Mouse (Mus musculus) neural tube, embryonic 10.5 days (tissue): Measurements from ENCODE around the gene Arfgef2.

Experiments used
- DNase-seq: peaks from one replicate; pipeline ENCODE4 v3.0.0-alpha.2; 2017; ENCODE audit warnings: low spot score; ENCODE audit errors: extremely low spot score

The Arfgef2 gene

DNA sequence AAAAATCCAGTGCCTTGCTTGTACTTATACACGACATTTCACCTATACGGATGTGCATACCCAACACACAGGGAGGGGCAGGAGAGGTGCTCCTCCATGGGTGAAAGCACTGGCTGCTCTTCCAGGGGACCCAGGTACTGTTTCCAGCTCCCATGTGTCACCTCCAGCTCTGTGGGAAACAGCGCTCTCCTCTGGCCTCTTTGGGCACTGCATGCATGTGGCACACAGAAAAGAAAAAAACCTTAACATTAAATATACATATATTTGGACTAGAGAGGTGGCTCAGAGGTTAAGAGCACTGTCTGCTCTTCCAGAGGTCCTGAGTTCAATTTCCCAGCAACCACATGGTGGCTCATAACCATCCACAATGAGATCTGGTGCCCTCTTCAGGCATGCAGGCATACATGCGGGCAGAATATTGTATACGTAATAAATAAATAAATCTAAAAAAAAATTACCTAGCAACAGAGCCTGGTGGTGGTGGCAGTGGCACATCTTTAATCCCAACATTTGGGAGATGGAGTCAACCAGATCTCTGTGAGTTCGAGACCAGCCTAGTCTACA lies 98.4 kb downstream of the Arfgef2 start:
- DNase-seq = no peak

DNA sequence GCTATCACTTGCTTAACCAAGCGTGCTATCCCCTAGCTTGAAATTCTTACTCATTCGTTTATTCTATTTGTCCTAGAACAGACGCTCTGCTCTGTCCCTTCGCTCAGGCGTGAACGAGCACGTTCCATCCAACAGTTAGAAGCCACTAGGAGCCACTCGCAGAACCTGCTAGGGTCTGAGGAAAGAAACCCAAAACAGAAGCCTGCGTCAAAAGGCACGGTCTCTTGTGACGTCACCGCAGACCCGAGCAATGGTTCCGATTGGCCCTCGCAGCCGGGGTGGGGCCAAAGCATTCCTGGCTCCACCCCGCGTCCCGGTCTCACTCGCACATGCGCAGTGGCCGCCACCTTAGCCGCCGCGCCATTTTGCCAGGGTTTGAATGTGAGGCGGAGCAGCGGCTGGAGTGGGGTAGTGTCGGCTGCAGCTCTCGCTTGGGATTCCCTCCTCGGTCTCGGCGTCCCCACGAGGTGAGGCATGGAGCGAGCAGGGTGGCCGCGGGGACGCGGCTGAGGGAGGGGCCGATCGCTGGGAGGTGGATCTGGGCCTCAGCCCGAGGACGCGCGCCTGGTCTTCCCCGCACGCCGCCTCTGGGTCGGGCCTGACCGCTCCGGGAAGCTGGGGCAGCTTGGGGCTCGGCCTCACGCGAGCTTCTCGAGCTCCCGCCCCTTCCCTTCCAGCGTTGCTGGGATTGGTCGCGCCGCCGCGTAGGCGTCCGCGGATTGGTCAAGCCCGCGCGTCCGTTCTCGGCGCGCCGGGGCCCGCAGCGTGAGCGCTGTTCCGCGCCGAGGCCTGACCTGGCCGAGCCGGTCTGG lies 100.5 kb downstream of the Arfgef2 start, which contains the start of gene Cse1l:
Gene Cse1l, plus strand, starts transcription at position 330 of the 812 bp plus-strand sequence.
- DNase-seq = peak; percentile 100

GRCm38 (mm10) chr2:166906523-166907182 lies 101.3 kb downstream of the Arfgef2 start:
- peak; percentile 37 for DNase-seq

DNA sequence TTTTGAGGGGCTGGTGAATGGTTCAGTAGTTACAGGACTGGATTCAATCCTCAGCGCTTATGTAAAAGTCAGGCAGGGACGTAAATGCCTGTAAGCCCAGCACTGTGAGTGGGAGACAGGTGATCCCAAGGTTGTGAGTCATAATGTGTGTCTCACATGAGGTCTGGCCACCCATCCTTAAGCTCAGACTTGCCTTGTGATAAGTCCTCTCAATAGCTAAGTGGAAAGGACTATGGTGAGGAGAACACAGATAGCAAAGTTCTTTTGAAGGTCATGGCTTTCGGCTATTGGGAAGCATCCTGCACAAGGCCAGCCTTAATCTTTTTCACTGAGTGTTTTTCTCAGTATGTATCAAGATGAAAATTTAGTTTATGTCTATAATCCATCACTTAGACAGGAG lies 104.3 kb downstream of the Arfgef2 start:
- no peak for DNase-seq

DNA sequence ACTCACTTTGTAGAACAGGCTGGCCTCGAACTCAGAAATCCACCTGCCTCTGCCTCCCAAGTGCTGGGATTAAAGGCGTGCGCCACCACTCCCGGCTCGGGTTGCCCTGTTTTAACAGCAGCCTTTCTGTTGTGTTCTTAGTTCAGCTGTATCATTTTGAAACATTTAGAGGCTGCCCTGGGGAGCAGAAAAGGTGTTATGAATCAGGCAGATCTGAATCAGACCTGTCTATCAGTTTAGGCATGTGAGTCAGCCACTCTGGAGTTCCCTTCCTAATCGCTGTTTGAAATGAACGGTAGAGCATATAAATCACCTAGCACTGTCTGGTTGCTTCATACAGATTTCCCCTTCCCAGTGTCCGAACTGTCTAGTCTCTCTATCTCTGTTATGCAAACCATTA lies 105.1 kb downstream of the Arfgef2 start:
- DNase-seq = no peak

GRCm38 (mm10) chr2:166923971-166924370 lies 118.6 kb downstream of the Arfgef2 start:
- no peak for DNase-seq

DNA sequence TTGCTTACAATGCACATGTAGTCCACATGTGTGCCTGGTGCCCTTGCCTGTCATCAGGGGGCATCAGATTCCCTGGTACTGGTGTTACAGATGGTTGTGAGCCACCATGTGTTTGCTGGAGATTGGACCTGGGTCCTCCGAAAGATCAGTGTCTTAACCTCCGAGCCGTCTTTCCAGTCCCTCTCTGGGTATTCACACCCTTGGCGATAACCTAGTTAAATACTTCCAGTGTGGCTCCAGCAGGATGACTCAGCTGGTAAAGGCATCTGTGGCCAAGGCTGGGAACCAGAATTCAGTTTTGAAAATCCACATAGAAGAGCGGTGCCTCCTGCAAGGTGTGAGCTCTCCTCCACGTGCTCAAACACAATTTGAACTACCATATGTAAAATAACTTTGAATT lies 128.6 kb downstream of the Arfgef2 start:
- no peak for DNase-seq

DNA sequence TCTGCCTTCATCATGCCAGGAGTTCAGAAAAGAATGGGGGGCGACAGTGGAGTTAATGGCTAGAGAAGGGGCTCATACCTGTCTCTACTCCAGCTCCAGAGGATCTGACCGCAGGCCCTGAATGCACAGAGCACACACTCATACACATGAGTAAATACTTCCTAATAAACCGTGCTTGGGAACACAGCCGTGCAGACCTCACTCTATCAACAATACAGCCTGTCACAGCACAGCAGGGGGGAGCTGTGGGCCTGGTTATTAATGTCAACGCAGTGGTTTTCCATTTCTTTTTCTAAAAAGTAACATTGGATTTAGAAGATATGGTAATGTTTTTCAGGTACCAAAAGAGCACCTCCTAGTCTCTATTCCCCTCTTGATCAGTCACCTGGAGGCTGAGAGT lies 129.0 kb downstream of the Arfgef2 start:
- no peak for DNase-seq

- DNase-seq = no peak
Observed at GRCm38 (mm10) chr2:166935582-166935981, 130.2 kb downstream of the Arfgef2 start.

DNA sequence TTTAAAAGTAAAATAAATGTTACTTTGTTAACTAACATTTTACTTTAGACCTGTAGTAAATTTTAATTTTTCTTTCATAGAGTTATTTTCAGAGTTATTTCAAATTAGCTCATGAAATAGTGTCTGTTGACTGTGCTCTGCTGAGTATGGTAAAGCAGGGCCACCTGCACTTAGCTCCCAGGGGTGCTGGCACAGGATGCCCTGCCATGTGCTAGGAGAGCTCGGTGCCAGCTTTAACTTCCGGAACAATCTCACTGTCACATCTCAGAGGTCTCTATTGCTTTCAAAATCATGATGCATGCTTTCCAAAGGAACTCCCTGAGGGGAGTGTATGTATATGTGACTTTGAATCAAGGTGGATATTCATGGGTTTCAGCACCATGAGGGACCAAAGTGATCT lies 130.8 kb downstream of the Arfgef2 start:
- no peak for DNase-seq

GRCm38 (mm10) chr2:166943146-166943545 lies 137.8 kb downstream of the Arfgef2 start:
- no peak for DNase-seq

- DNase-seq = no peak
Observed at GRCm38 (mm10) chr2:166944346-166944745, 139.0 kb downstream of the Arfgef2 start.

DNA sequence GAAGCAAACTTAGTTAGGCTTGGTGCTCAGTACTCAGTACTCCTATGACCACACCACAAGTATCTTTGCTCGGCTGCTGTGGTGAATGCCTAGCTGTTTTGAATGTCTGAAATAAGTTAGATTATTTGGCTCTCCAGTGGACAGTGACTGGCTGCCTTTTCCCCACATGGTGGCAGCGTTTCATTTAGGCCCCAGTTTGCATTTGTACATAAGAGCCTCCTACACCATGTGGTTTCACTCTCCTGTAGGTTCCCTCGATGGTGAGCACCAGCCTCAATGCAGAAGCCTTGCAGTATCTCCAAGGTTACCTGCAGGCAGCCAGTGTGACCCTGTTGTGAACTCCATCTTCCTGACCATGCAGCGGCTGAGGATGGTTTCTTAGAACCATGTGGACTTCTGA lies 140.1 kb downstream of the Arfgef2 start:
- no peak for DNase-seq
